Mouse (Mus musculus) spleen, adult 2 months (tissue): ENCODE measurements around the gene Tekt2. TPM values are rescaled to one million over a fixed set of nuclear protein-coding genes. Genes with fewer than 3 reads are reported as not detected.

Experiments used
- DNase-seq, 2 experiments: peaks; one replicate each; pipeline versions ENCODE4 v3.0.0 to v3.0.0-alpha.2; 2012 to 2021; ENCODE audit warnings: low spot score in 2 of 2, low read depth in 1 of 2
- H3K27ac ChIP-seq: fragments of 200-500 bp; 2 replicates; pipeline ENCODE4 v1.5.1; 2012; ENCODE audit warnings: low read length, inconsistent platforms; ENCODE audit not compliant: insufficient read depth
- H3K27me3 ChIP-seq: fragments of 200-500 bp; 2 replicates; pipeline ENCODE4 v1.6.1; 2012; ENCODE audit warnings: mild to moderate bottlenecking, moderate library complexity, low read length, inconsistent platforms; ENCODE audit not compliant: control insufficient read depth, insufficient read depth
- H3K36me3 ChIP-seq: fragments of 200-500 bp; 2 replicates; pipeline ENCODE4 v1.6.1; 2012; ENCODE audit warnings: mild to moderate bottlenecking, low read length, inconsistent platforms; ENCODE audit not compliant: control insufficient read depth, insufficient read depth
- H3K4me1 ChIP-seq: fragments of 200-500 bp; 2 replicates; pipeline ENCODE4 v1.6.1; 2011; ENCODE audit warnings: inconsistent platforms; ENCODE audit not compliant: control insufficient read depth, insufficient read depth, insufficient read length
- H3K4me3 ChIP-seq: fragments of 200-500 bp; 2 replicates; pipeline ENCODE4 v1.5.1; 2011; ENCODE audit warnings: mild to moderate bottlenecking, inconsistent platforms; ENCODE audit not compliant: insufficient read depth, insufficient read length; ENCODE audit errors: extremely low read depth
- CTCF ChIP-seq: fragments of 200-500 bp; IDR thresholded peaks from 2 replicates; pipeline ENCODE4 v1.5.1; 2011; ENCODE audit warnings: mild to moderate bottlenecking, inconsistent platforms; ENCODE audit not compliant: insufficient read depth, insufficient read length, insufficient replicate concordance; ENCODE audit errors: extremely low read depth
- POLR2A ChIP-seq: fragments of 200-500 bp; IDR thresholded peaks from 2 replicates; pipeline ENCODE4 v1.6.1; 2011; ENCODE audit warnings: low read depth, low read length, inconsistent platforms
- WGBS: fragments of 180-500 bp; shearing (Covaris S2); methylation state at CpG from one replicate; pipeline ENCODE4 v1.1.7; 2018; 5-methylcytosine and 5-hydroxymethylcytosine counted together
- polyA plus RNA-seq: library from polyadenylated mRNA; depleted of rRNA; stranded (reverse); fragments of >200 nt; gene quantifications from 2 replicates; pipeline ENCODE4 v1.2.3, GENCODE M21; 2012

The Tekt2 gene
- polyA plus RNA-seq, 1 experiment: 1.7 TPM

GRCm38 (mm10) chr4:126287302-126287995 lies 38.0 kb downstream of the Tekt2 start:
- Histone ChIP-seq H3K4me1 (peaks cover 7% of the 10 kb centered on the region), H3K27me3 (peaks cover 16% of the 10 kb centered on the region), H3K36me3 (no peaks in the 10 kb centered on the region), H3K4me3 (no peak overlapping the region; the same call in 1 of the 2 replicates), H3K27ac (no peak overlapping the region)
- 48% methylated on average over 11 of the region's 11 CpGs for WGBS
- no peak for DNase-seq
- no peak for TF ChIP-seq CTCF

GRCm38 (mm10) chr4:126286492-126286891 lies 39.0 kb downstream of the Tekt2 start, which contains the start of gene Col8a2:
Col8a2 (plus strand) TSS chr4:126286793.
- WGBS: 3% methylated on average over 42 of the region's 42 CpGs
- no peak within 1 kb of the TSS; the same call in 1 of the 2 replicates for H3K4me3 ChIP-seq
- H3K27me3 ChIP-seq: peaks cover 16% of the 10 kb centered on the region
- H3K36me3 ChIP-seq: no peaks in the 10 kb centered on the region
- no peak within 1 kb of the TSS for H3K27ac ChIP-seq
- peaks cover 7% of the 10 kb centered on the region for H3K4me1 ChIP-seq
- TF ChIP-seq POLR2A (no peak), CTCF (no peak)
- no peak for DNase-seq

GRCm38 (mm10) chr4:126283582-126283981 lies 41.9 kb downstream of the Tekt2 start:
- H3K4me1 ChIP-seq: peaks cover 7% of the 10 kb centered on the region
- H3K36me3 ChIP-seq: no peaks in the 10 kb centered on the region
- peaks cover 16% of the 10 kb centered on the region for H3K27me3 ChIP-seq
- no peak overlapping the region for H3K27ac ChIP-seq
- TF ChIP-seq POLR2A (no peak), CTCF (no peak)
- 75% methylated on average over 8 of the region's 8 CpGs for WGBS
- DNase-seq: no peak
- no peak overlapping the region for H3K4me3 ChIP-seq

- WGBS: 86% methylated on average over 9 of the region's 9 CpGs
- H3K4me1 ChIP-seq: peaks cover 8% of the 10 kb centered on the region
- TF ChIP-seq POLR2A (no peak), CTCF (no peak)
- H3K27me3 ChIP-seq: peaks cover 7% of the 10 kb centered on the region
- DNase-seq: no peak
- no peak overlapping the region for H3K4me3 ChIP-seq
- no peaks in the 10 kb centered on the region for H3K36me3 ChIP-seq
- H3K27ac ChIP-seq: no peak overlapping the region
Observed at GRCm38 (mm10) chr4:126281706-126282105, 43.8 kb downstream of the Tekt2 start.

- 84% methylated on average over 9 of the region's 9 CpGs for WGBS
- no peak overlapping the region for H3K27ac ChIP-seq
- H3K27me3 ChIP-seq: no peaks in the 10 kb centered on the region
- TF ChIP-seq POLR2A (no peak), CTCF (no peak)
- no peak overlapping the region for H3K4me3 ChIP-seq
- H3K4me1 ChIP-seq: peaks cover 2% of the 10 kb centered on the region; the same call in 1 of the 2 replicates
- peaks cover 6% of the 10 kb centered on the region for H3K36me3 ChIP-seq
- no peak for DNase-seq
Observed at GRCm38 (mm10) chr4:126278961-126279360, 46.5 kb downstream of the Tekt2 start.

GRCm38 (mm10) chr4:126278565-126278915 lies 46.9 kb downstream of the Tekt2 start:
- no peaks in the 10 kb centered on the region for H3K27me3 ChIP-seq
- H3K4me3 ChIP-seq: no peak overlapping the region
- no peak for DNase-seq
- 81% methylated on average over 9 of the region's 9 CpGs for WGBS
- peaks cover 10% of the 10 kb centered on the region for H3K36me3 ChIP-seq
- peaks cover 2% of the 10 kb centered on the region; the same call in 1 of the 2 replicates for H3K4me1 ChIP-seq
- H3K27ac ChIP-seq: no peak overlapping the region
- TF ChIP-seq CTCF (no peak), POLR2A (no peak)

- H3K27ac ChIP-seq: no peak overlapping the region
- H3K27me3 ChIP-seq: no peaks in the 10 kb centered on the region
- TF ChIP-seq POLR2A: no peak
- TF ChIP-seq CTCF: peak; percentile 61; the same call in 1 of the 2 replicates
- peaks cover 11% of the 10 kb centered on the region for H3K36me3 ChIP-seq
- peak in 1 of 2 experiments; percentile 34 for DNase-seq
- H3K4me3 ChIP-seq: 0 out of 2 replicates have a peak overlapping the region, but pooled peaks have one; percentile 22
- H3K4me1 ChIP-seq: peaks cover 2% of the 10 kb centered on the region; the same call in 1 of the 2 replicates
- 21% methylated on average over 13 of the region's 13 CpGs for WGBS
Observed at GRCm38 (mm10) chr4:126277906-126278564, 47.5 kb downstream of the Tekt2 start.
